Mouse (Mus musculus) embryonic facial prominence, embryonic 14.5 days (tissue): ENCODE results near the gene Oard1. TPM values are rescaled to one million over a fixed set of nuclear protein-coding genes. Genes with fewer than 3 reads are reported as not detected.

Experiments
- ATAC-seq: fragments of 200-750 bp; cut with Nextera tagmentation; 2 replicates; pipeline ENCODE4 v1.8.0; 2017; ENCODE audit warnings: low read depth, moderate number of reproducible peaks, moderate TSS enrichment
- DNase-seq: peaks from one replicate; pipeline ENCODE4 v3.0.0-alpha.2; 2015; ENCODE audit warnings: low spot score
- H3K27ac ChIP-seq: fragments of 300-500 bp; sonication (generic); replicated peaks from 2 replicates; pipeline ENCODE4 v1.5.1; 2014; ENCODE audit warnings: low read depth, mild to moderate bottlenecking, low read length, moderate library complexity
- H3K27me3 ChIP-seq: fragments of 300-500 bp; sonication (generic); replicated peaks from 2 replicates; pipeline ENCODE4 v1.6.1; 2014; ENCODE audit warnings: low read length; ENCODE audit not compliant: control insufficient read depth, insufficient read depth
- H3K36me3 ChIP-seq: fragments of 300-500 bp; sonication (generic); 2 replicates; pipeline ENCODE4 v1.6.1; 2014; ENCODE audit warnings: low read length, mixed read lengths; ENCODE audit not compliant: control insufficient read depth, insufficient read depth
- H3K4me1 ChIP-seq: fragments of 300-500 bp; sonication (generic); 2 replicates; pipeline ENCODE4 v1.6.1; 2014; ENCODE audit warnings: antibody characterized with exemption, low read length; ENCODE audit not compliant: control insufficient read depth, insufficient read depth
- H3K4me2 ChIP-seq: fragments of 300-500 bp; sonication (generic); 2 replicates; pipeline ENCODE4 v1.6.1; 2014; ENCODE audit warnings: low read depth, mild to moderate bottlenecking, low read length, moderate library complexity, mixed read lengths
- H3K4me3 ChIP-seq: fragments of 300-500 bp; sonication (generic); 2 replicates; pipeline ENCODE4 v1.5.1; 2014; ENCODE audit warnings: low read depth, mild to moderate bottlenecking, low read length
- H3K9ac ChIP-seq: fragments of 300-500 bp; sonication (generic); 2 replicates; pipeline ENCODE4 v1.6.1; 2014; ENCODE audit warnings: low read depth, mild to moderate bottlenecking, low read length, moderate library complexity, mixed read lengths
- H3K9me3 ChIP-seq: fragments of 300-500 bp; sonication (generic); 2 replicates; pipeline ENCODE4 v1.6.1; 2016; ENCODE audit warnings: low read length; ENCODE audit not compliant: control insufficient read depth
- WGBS: fragments of 180-500 bp; shearing (Covaris S2); extraction: QIAGEN DNeasy Blood & Tissue Kit; methylation state at CpG from one replicate; pipeline ENCODE4 v1.1.7; 2014; 5-methylcytosine and 5-hydroxymethylcytosine counted together
- polyA plus RNA-seq: library from polyadenylated mRNA; unstranded; fragments of >200 nt; fragmentation: Nextera tagmentation; extraction: Ambion mirVana; gene quantifications from 2 replicates; pipeline ENCODE4 v1.2.1, GENCODE M21; 2014

The Oard1 gene
- polyA plus RNA-seq, 1 experiment from 2014 or later: 38.1 TPM

DNA sequence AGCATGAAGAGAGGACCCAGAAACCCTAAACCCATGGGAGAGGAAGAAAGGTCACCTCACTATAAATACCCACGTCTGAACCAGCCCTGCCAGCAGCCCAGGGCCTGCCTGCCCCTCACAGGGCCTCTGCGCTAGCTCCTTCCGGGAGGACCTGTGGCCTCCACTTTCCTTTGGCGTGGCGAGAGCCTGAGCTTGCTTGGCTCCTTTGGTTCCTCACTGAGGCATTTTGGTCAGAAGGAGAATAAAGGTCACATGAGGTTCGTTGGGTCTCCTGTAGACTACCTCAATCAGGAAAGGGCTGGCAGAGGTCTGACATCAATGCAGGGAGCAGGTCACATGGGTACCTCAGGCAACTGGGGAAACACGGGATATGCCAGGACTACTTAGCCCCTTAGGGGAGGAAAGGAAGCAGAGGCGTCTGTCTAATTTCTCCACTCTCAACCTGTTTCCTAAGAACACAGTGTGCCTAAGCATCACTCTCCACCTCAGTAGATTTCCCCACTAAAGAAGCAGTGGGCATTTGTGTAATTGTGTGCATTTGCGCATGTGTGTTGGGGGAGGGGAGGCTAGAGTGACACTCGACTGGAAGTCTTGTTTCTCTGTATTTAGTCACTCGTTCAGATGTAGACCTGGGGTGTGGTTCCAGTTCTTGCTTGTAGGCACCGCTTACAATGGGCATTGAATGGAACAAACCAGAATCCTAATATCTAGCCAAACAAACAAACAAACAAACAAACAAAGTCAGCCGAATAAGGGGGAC, 17.4 kb downstream of the Oard1 start:
- WGBS: 48% methylated on average over 13 of the region's 13 CpGs
- ATAC-seq: no peak
- no peaks in the 10 kb centered on the region for H3K27me3 ChIP-seq
- DNase-seq: no peak
- H3K4me1 ChIP-seq: peaks cover 19% of the 10 kb centered on the region
- no peak overlapping the region for H3K4me2 ChIP-seq
- no peak overlapping the region for H3K4me3 ChIP-seq
- H3K9me3 ChIP-seq: no peaks in the 10 kb centered on the region
- no peak overlapping the region for H3K27ac ChIP-seq
- H3K9ac ChIP-seq: peak overlapping the region; percentile 19; the same call in 1 of the 2 replicates
- no peaks in the 10 kb centered on the region for H3K36me3 ChIP-seq

DNA sequence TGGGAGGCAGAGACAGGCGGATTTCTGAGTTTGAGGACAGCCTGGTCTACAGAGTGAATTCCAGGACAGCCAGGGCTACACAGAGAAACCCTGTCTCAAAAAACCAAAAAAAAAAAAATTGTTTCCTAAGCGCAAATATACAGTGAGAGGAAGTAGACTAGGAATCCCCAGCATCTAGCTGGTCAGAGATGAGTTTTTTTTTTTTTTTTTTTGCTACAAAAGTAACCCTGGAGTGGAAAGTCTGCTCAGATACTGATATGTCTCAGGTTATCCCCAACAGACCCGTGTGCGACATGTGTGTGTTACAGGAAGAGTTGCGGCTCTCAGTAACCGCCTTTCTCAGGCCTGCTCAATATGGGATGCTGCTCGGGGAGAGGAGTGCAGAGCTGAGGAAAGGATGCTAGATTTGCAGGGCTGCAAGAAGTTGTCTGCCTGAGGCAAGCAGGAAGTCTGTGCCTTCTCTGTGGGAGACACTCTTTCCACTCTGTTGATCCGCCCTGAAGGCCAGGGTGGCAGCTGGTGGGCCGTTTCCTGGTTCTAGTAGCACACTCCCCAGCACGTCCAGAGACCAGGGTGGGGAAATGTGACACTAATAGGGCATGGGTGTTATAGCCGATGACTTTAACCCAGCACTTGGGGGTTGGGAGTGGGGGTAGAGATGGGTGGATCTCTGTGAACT, 18.2 kb downstream of the Oard1 start:
- 46% methylated on average over 11 of the region's 11 CpGs for WGBS
- no peaks in the 10 kb centered on the region for H3K9me3 ChIP-seq
- H3K4me1 ChIP-seq: peaks cover 19% of the 10 kb centered on the region
- no peak overlapping the region; the same call in 1 of the 2 replicates for H3K27ac ChIP-seq
- ATAC-seq (no peak), DNase-seq (no peak)
- no peak overlapping the region for H3K4me2 ChIP-seq
- H3K9ac ChIP-seq: no peak overlapping the region
- H3K27me3 ChIP-seq: no peaks in the 10 kb centered on the region
- no peaks in the 10 kb centered on the region for H3K36me3 ChIP-seq
- no peak overlapping the region for H3K4me3 ChIP-seq

DNA sequence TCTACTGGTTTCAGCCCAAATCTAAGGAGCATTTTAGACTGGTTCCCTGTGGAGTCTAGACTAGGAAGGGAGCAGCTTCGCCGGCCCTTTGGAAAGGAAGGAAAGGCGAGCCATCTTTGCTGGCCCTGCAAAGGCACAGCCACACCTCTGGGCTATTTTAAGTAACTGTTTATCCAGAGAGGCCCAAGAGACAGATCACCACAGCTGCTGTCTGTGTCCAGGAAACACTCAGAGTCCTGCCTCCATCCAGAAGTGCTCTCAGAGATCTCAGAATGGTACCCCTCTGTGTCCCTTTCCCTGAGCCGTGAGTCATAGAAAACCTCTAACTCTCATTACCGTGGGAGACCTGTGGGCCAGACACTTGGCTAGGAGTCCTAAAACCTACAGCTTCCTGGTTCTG, 20.6 kb downstream of the Oard1 start:
- H3K4me3 ChIP-seq: no peak overlapping the region
- 18% methylated on average over 5 of the region's 5 CpGs for WGBS
- no peaks in the 10 kb centered on the region for H3K36me3 ChIP-seq
- no peaks in the 10 kb centered on the region for H3K9me3 ChIP-seq
- ATAC-seq: peak; percentile 35; the same call in 1 of the 2 replicates
- H3K27ac ChIP-seq: peak overlapping the region; percentile 42
- no peaks in the 10 kb centered on the region for H3K27me3 ChIP-seq
- H3K4me2 ChIP-seq: no peak overlapping the region
- peaks cover 19% of the 10 kb centered on the region for H3K4me1 ChIP-seq
- no peak overlapping the region for H3K9ac ChIP-seq
- peak; percentile 65 for DNase-seq

DNA sequence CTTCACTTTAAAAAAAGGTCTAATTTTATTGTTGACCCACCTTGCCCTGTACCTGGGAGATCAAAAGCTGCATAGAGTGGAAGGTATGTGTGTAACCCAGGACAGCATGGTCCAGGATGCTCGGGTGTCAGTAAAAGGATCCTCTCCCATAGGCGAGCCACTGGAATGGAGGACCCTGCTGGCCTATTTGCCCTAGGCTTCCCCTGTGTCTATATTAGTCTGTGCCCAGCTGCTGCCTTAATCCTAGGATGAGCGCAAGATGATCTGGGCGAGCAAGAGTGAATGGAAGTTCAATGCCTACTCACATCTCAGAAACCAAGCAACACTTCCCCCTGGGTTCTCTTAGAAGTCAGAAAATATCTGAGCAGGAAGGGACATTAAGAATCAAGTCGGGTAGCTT, 21.2 kb downstream of the Oard1 start:
- WGBS: 60% methylated on average over 5 of the region's 5 CpGs
- H3K27me3 ChIP-seq: no peaks in the 10 kb centered on the region
- peak; percentile 34 for DNase-seq
- 0 out of 2 replicates have a peak overlapping the region, but pooled peaks have one; percentile 42 for H3K27ac ChIP-seq
- no peaks in the 10 kb centered on the region for H3K36me3 ChIP-seq
- no peak overlapping the region for H3K4me2 ChIP-seq
- no peak for ATAC-seq
- H3K9me3 ChIP-seq: no peaks in the 10 kb centered on the region
- no peak overlapping the region for H3K9ac ChIP-seq
- H3K4me1 ChIP-seq: peaks cover 18% of the 10 kb centered on the region
- H3K4me3 ChIP-seq: no peak overlapping the region

DNA sequence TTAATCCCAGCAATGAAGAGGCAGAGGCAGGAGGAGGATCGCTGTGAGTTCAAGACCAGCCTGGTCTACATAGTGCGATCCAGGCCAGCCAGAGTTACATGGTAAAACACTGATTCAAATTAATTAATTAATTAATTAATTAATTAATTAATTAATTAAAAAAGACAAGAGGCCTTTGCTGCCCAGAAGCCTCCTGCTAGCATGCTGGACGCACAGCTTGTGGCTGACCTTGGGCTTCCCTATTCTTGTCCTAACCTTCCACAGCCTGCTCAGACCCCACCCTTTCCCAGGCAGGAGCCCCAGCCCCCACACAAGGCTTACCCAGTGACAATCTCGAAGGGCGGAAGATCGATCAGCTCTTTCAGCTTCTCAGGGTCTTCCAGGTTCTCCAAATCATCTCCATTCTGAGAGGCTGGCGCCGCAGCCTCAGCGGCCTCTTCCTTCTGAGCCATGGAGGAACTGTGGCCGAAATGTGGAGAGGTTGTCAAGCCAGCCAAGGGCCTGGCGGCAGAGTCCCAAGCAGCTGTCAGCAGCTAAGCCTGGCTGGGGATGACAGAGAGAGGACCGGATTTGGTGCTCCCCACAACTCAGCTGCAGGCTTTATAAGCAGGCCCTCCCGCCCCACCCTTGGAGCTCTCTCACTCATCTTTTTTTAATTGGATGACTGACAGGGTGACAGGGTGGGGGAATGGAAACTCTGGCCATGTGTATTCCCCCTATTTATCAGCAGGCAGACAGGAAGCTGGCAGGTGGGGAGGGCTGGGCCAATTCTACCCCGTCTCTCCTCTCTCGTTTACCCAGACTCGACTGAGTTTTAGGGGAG, 22.6 kb downstream of the Oard1 start, which contains the start of gene Apobec2:
TSS of gene Apobec2 (minus strand) at position 773 of the 823 bp plus-strand sequence.
- 53% methylated on average over 16 of the region's 16 CpGs for WGBS
- no peak within 1 kb of the TSS; the same call in 1 of the 2 replicates for H3K27ac ChIP-seq
- H3K9me3 ChIP-seq: no peaks in the 10 kb centered on the region

DNA sequence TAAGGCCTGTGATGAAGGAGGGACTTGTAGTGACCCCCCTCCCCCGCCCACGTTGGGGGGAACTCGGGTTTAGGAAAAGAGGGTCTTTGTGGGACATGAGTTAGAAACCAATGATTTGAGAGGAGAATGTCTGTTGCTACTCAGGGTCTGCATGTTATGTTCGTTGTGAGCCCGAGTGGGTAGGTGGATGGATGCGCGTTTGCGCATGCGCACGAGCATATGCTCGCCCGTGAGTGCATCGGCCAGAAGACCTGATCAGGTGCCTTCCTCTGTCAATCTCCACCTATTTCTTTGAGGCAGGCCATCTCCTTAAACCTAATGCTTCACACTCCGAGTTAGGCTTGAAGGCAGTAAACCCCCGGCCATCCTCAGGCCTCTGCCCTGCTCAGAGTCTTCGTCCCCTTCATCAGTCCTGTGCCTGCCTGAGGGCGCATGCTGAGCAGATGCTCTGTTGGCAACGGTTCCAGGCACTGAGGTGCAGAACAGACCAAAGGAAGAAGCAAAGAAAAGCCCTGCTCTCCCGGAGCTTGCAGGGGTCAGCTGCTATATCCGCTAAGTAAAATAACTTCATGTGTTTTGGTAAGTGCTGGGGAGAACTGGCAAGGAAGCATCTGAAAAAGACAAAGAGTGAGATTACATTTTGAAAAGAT, 23.3 kb downstream of the Oard1 start:
- Histone ChIP-seq H3K4me3 (no peak overlapping the region), H3K27ac (no peak overlapping the region), H3K4me2 (no peak overlapping the region), H3K9ac (no peak overlapping the region), H3K36me3 (no peaks in the 10 kb centered on the region), H3K27me3 (no peaks in the 10 kb centered on the region), H3K4me1 (peaks cover 8% of the 10 kb centered on the region; the same call in 1 of the 2 replicates), H3K9me3 (no peaks in the 10 kb centered on the region)
- ATAC-seq: no peak
- 66% methylated on average over 20 of the region's 20 CpGs for WGBS
- DNase-seq: no peak

More for the DNA sequence above, 22.6 kb downstream of the Oard1 start, which contains the start of gene Apobec2:
- 0 out of 2 replicates have a peak, but pooled peaks have one; percentile 9 for ATAC-seq
- H3K4me1 ChIP-seq: peaks cover 10% of the 10 kb centered on the region; the same call in 1 of the 2 replicates
- no peaks in the 10 kb centered on the region for H3K36me3 ChIP-seq
- H3K4me3 ChIP-seq: no peak within 1 kb of the TSS
- H3K27me3 ChIP-seq: no peaks in the 10 kb centered on the region
- no peak within 1 kb of the TSS for H3K9ac ChIP-seq
- DNase-seq: peak; percentile 57
- H3K4me2 ChIP-seq: no peak within 1 kb of the TSS

DNA sequence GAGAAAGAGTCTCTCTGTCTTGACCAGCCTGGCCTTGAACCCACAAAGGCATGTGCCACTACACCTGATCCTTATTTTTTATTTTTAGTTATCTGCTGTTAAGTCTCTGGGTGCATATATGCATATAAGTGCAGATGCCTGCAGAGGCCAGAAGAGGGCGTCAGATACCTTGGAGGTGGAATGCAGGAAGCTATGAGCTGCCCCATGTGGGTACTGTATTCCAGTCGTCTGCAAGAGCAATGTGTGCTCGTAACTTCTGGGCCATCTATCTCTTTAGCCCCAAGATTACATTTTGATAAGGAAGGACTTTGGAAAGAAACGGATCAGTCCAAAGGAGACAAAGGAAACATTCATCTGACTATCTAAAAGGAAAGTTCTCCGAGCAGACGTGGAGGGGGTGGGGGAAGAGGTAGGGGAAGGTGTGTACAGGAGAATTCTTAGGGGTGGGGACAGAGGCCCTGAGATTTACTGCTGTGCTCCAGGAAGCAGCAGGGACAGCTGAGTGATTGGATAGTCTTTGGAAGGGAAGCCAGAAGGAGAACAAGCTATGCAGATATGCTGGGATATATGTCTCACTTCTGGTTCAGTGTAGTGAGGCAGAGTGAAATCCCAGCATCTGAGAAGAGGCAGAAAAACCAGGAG, 24.0 kb downstream of the Oard1 start:
- no peak overlapping the region for H3K4me3 ChIP-seq
- no peak overlapping the region for H3K9ac ChIP-seq
- DNase-seq (no peak), ATAC-seq (no peak)
- H3K9me3 ChIP-seq: no peaks in the 10 kb centered on the region
- 54% methylated on average over 6 of the region's 6 CpGs for WGBS
- no peak overlapping the region for H3K27ac ChIP-seq
- H3K27me3 ChIP-seq: no peaks in the 10 kb centered on the region
- peaks cover 3% of the 10 kb centered on the region; the same call in 1 of the 2 replicates for H3K4me1 ChIP-seq
- H3K4me2 ChIP-seq: no peak overlapping the region
- no peaks in the 10 kb centered on the region for H3K36me3 ChIP-seq
